Mouse (Mus musculus): ENCODE measurements around the gene Supt5. TPM values are rescaled to one million over a fixed set of nuclear protein-coding genes. Genes with fewer than 3 reads are reported as not detected.
"Not testable (repeated sequence)": the region's sequence is repeated elsewhere in the genome, so short reads cannot be mapped to it uniquely, and the experiment has no call there.

Gene Supt5
- 83.2 and 88.4 TPM in 2 replicates for polyA plus RNA-seq (2015; fragmentation: Nextera tagmentation; extraction: Ambion mirVana)

DNA sequence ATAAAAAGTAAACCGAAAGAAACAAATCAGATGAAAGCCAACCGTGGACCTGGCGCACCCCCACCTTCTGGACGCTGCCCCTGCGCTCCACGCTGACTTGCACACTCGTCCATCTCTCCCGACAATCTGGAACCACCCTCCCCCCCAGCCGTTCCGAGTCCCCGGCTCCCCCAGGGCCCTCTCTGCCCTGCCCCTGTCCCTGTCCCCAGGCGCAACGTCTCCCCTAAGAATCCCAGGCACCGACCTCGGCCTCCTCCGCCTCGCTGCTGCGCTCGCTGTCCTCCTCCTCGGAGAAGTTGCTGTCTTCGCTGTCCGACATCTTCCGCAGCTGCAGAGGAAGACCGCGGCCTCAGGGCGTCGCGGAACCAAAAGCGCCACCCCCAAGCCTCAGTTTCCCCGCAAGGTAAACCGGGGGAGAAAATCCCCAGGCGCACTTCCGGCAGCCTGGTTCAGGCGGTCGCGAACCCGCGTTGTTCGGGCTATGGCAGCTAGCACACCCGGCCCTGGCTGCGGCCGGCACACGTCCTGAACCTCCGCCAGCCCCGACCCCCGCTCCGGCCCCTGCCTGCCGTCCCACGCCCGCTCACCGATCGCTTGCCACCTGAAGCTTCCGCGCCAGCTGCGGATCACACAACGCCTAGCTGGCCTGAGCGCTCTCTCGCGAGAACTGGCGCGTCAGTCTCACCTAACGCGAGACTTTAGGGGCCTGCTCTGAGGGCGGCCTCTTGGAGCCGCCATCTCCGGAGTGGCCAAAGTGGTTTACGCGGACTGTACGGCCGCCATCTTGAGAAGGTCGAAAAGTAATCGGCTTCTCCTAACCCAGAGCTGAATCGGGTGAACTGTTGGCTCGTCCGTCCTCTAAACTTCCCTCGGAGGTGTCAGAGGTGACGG lies at the start of gene Supt5:
Gene Supt5, minus strand, starts transcription at position 639 of the 891 bp plus-strand sequence.
- Histone ChIP-seq H3K36me3 (no peaks in the 10 kb centered on the region; the same call in 1 of the 2 replicates), H3K27ac (peak within 1 kb of the TSS; percentile 77), H3K9me3 (no peaks in the 10 kb centered on the region), H3K4me2 (peak within 1 kb of the TSS; percentile 75), H3K4me1 (peaks cover 12% of the 10 kb centered on the region), H3K4me3 (peak within 1 kb of the TSS; percentile 89), H3K9ac (peak within 1 kb of the TSS; percentile 97), H3K27me3 (no peaks in the 10 kb centered on the region)
- under 1% methylated on average over 77 of the region's 77 CpGs for WGBS
- ATAC-seq (ENCODE audit: borderline replicate concordance, extremely low read depth, low FRiP score, low TSS enrichment) = peak; percentile 98

DNA sequence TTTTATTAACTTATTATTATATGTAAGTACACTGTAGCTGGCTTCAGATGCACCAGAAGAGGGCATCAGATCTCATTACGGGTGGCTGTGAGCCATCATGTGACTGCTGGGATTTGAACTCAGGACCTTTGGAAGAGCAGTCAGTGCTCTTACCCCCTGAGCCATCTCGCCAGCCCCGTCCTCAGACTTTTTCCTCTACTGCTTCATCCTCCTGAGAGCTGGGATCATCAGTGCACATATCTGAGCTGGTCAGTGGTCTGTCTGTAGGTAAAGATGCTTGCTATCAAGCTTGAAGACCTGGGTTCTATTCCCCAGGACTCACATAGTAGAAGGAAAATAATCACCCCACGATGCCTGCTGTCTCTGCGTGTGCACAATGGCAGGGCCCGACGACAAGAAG lies 48.8 kb upstream of the Supt5 start:
- ATAC-seq (ENCODE audit: borderline replicate concordance, extremely low read depth, low FRiP score, low TSS enrichment); H3K27ac ChIP-seq; H3K4me3 ChIP-seq; H3K4me2 ChIP-seq; H3K27me3 ChIP-seq; H3K9me3 ChIP-seq; H3K9ac ChIP-seq: not testable (repeated sequence)
- Histone ChIP-seq H3K4me1 (peaks cover 22% of the 10 kb centered on the region), H3K36me3 (peaks cover 39% of the 10 kb centered on the region)
- 83% methylated on average over 7 of the region's 7 CpGs for WGBS

DNA sequence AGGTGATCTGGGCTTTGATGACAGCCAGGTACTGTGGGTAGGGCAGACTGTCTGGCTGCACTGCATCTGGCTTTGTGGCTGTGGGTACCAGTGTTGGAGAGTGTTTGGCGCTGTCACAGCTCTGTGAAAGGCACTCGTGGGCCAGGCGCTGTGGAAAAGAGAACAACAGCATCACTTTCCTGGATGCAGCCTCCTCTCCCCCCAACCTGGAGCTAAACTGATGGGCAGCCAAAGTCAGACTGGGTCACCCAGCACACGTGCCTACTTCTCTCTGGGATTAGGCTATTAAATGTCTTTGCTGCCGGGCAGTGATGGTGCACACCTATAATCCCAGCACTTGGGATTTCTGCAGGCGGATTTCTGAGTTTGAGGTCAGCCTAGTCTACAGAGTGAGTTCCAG lies 48.3 kb upstream of the Supt5 start:
- not testable (repeated sequence) for H3K27ac ChIP-seq; H3K27me3 ChIP-seq; ATAC-seq (ENCODE audit: borderline replicate concordance, extremely low read depth, low FRiP score, low TSS enrichment); H3K4me2 ChIP-seq; H3K9ac ChIP-seq; H3K9me3 ChIP-seq; H3K4me3 ChIP-seq
- peaks cover 39% of the 10 kb centered on the region for H3K36me3 ChIP-seq
- peaks cover 25% of the 10 kb centered on the region for H3K4me1 ChIP-seq
- WGBS = 80% methylated on average over 6 of the region's 6 CpGs

DNA sequence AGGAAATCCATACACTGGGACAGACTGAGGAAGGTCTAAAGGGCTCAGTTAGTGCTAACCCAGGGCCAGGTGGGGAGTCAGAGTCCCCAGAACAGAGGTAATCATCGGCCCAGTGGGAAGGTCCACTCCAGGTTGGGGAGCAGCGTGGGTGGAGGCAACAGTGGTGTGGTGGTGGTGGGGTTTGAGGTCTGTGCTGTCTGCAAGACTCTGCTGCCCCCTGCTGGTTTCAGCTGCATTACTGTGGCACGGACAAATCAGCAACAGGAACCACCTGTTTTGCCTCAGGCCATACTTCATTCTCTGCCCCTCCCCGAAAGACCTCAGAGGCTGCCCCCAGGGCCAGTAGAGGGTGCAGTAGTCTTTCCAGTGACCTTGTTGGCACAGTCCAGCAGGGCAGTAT lies 47.9 kb upstream of the Supt5 start:
- Histone ChIP-seq H3K4me1 (peaks cover 25% of the 10 kb centered on the region), H3K36me3 (peaks cover 39% of the 10 kb centered on the region), H3K27ac (peak overlapping the region; percentile 55), H3K27me3 (no peaks in the 10 kb centered on the region), H3K4me2 (no peak overlapping the region), H3K9ac (no peak overlapping the region), H3K9me3 (no peaks in the 10 kb centered on the region), H3K4me3 (no peak overlapping the region)
- ATAC-seq (ENCODE audit: borderline replicate concordance, extremely low read depth, low FRiP score, low TSS enrichment) = peak; percentile 64
- 4% methylated on average over 4 of the region's 4 CpGs for WGBS

DNA sequence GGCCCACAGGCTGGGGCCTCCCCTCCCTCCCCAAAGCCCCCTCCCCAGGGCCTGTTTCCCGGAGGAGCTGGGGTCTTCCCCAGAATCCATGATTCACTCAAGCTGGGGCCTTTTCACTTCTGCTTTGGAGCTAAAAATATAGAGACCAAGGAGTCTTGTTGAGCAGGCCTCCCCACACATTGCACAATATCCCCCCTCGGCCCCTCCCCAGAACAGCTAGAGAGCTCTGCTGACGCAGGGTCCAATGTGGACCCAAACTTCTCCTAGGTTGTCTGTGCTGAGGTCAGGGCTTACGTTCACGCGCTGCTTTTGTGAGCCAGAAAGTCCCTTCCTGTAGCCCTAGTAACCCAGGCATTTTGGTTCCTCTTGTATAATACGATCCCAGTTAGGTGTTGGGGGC lies 47.5 kb upstream of the Supt5 start:
- no peaks in the 10 kb centered on the region for H3K9me3 ChIP-seq
- peaks cover 28% of the 10 kb centered on the region for H3K4me1 ChIP-seq
- H3K27me3 ChIP-seq = no peaks in the 10 kb centered on the region
- peak overlapping the region; percentile 55 for H3K27ac ChIP-seq
- no peak overlapping the region for H3K4me3 ChIP-seq
- WGBS = 77% methylated on average over 7 of the region's 7 CpGs
- H3K9ac ChIP-seq = no peak overlapping the region
- no peak overlapping the region for H3K4me2 ChIP-seq
- no peak for ATAC-seq (ENCODE audit: borderline replicate concordance, extremely low read depth, low FRiP score, low TSS enrichment)
- H3K36me3 ChIP-seq = peaks cover 39% of the 10 kb centered on the region

DNA sequence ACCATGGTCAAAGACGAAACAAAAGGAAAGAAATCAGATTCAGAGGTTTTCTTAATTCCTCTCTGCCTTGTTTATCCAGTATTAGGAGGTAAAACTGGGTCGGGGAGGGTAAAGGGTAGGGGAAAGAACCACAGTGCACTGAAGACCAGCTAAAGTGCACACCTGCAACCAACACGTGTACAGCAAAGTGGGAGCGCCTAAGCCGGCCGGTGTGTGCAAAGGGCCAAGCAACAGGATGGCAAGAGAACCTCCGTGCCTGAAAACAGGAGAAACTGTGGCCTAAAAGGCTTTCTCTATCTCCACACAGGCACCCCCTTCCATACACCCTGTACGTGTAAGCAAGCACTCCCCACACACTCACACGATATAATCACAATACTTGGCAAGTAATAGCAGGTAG lies 46.6 kb upstream of the Supt5 start:
- ATAC-seq (ENCODE audit: borderline replicate concordance, extremely low read depth, low FRiP score, low TSS enrichment) = no peak
- no peak overlapping the region for H3K27ac ChIP-seq
- 90% methylated on average over 9 of the region's 9 CpGs for WGBS

DNA sequence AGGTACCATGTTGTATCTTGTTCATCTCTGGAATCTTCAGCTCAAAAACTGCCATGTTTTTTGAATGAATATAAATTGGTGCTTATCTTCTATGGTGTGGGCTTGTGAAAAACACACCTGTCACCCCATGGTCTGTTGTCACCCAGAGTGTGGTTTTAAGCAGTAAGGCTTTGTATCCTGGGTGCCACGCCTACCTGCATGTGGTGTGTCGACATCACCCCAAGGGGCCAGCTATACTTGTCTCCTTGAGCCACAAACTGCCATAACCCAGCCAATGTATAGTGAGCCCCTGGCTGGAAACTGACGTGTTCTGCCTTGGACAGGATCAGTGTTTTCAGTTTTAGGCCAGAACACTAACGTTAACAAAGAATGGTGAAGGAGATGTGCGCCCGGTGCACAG lies 45.6 kb upstream of the Supt5 start:
- Histone ChIP-seq H3K9ac (no peak overlapping the region), H3K27me3 (no peaks in the 10 kb centered on the region), H3K4me2 (no peak overlapping the region), H3K4me1 (peaks cover 46% of the 10 kb centered on the region), H3K36me3 (peaks cover 25% of the 10 kb centered on the region), H3K4me3 (no peak overlapping the region), H3K27ac (no peak overlapping the region), H3K9me3 (no peaks in the 10 kb centered on the region)
- ATAC-seq (ENCODE audit: borderline replicate concordance, extremely low read depth, low FRiP score, low TSS enrichment) = no peak
- WGBS = 74% methylated on average over 6 of the region's 6 CpGs

More for the DNA sequence above, 46.6 kb upstream of the Supt5 start:
- peaks cover 33% of the 10 kb centered on the region for H3K36me3 ChIP-seq
- no peak overlapping the region for H3K4me3 ChIP-seq
- H3K4me1 ChIP-seq = peaks cover 36% of the 10 kb centered on the region
- H3K4me2 ChIP-seq = no peak overlapping the region
- no peaks in the 10 kb centered on the region for H3K27me3 ChIP-seq
- H3K9ac ChIP-seq = no peak overlapping the region
- H3K9me3 ChIP-seq = no peaks in the 10 kb centered on the region

DNA sequence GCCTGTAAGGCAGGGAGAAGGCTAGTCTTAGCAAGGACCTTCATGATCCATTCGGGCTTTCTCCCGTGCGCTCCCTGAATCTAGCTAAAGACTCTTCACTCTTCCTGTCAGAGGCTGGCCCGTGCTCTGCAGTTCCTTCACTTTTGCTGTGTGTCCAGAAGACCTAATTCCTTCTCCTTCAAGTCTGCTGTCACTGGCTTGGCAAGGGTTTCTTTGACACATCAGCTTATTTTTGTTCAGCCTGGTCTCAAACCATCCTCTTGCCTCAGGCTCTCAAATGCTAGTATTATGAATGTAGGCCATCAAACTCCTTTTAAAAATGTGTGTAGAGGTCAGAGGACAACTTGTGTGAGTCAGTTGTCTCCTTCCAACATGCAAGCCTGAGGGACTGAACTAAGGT lies 45.1 kb upstream of the Supt5 start:
- Histone ChIP-seq H3K27ac (peak overlapping the region; percentile 98), H3K4me2 (no peak overlapping the region), H3K36me3 (peaks cover 19% of the 10 kb centered on the region), H3K4me1 (peaks cover 47% of the 10 kb centered on the region), H3K9me3 (no peaks in the 10 kb centered on the region), H3K4me3 (no peak overlapping the region), H3K27me3 (no peaks in the 10 kb centered on the region), H3K9ac (no peak overlapping the region)
- no peak for ATAC-seq (ENCODE audit: borderline replicate concordance, extremely low read depth, low FRiP score, low TSS enrichment)
- WGBS = 70% methylated on average over 4 of the region's 4 CpGs

DNA sequence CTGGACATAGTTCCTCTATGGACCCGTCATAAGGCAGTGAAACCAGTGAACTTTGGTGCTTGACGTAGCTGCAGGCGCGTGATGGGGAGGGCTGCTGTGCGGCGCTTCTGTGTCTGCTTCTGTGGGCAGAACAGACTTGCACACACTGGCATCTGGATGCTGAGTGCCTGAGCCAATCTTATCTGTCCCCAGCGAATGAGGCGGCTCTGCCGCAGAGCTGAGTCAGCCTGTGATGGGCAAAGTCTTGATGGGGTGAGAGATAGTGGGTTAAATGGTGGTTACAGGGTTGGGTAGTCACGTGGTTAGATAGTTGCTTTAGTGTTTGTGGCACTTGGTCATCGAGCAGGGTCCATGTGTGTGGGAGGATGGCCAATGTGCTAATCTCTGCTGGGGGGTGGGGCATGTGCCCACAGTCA lies 44.4 kb upstream of the Supt5 start:
- ATAC-seq (ENCODE audit: borderline replicate concordance, extremely low read depth, low FRiP score, low TSS enrichment) = no peak
- no peaks in the 10 kb centered on the region for H3K27me3 ChIP-seq
- H3K9ac ChIP-seq = no peak overlapping the region
- no peak overlapping the region for H3K4me3 ChIP-seq
- peaks cover 49% of the 10 kb centered on the region for H3K4me1 ChIP-seq
- H3K36me3 ChIP-seq = peaks cover 13% of the 10 kb centered on the region
- H3K9me3 ChIP-seq = no peaks in the 10 kb centered on the region
- WGBS = 49% methylated on average over 11 of the region's 11 CpGs
- H3K4me2 ChIP-seq = peak overlapping the region; percentile 63; the same call in 1 of the 2 replicates
- peak overlapping the region; percentile 98 for H3K27ac ChIP-seq

DNA sequence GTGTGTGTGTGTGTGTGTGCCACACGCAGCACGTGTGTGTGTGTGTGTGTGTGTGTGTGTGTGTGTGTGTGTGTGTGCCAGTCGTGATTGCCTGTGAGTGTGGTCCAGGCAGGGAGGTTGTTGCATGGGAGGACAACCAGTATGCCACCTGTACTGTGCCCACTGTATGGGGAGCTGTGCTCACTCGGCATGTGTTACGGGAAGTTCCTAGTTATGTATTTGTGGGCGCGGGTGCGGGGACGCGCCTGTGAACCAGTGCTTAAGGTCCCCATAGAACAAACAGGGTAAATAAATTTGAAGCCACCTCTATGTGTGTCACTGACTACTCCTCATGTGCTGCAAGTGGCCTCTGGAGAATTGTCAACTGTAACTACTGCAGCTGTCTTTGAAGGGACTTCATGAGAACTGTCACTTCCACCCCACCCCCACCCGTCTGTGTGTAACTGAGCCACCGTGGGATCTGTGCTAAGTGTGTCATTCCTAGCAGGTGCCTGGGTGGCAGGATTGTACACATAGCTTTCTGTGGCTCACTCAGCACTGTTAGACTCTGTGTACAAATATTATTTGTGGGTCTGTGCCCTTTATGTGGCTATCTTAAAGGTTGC lies 43.9 kb upstream of the Supt5 start:
- H3K9ac ChIP-seq = no peak overlapping the region

DNA sequence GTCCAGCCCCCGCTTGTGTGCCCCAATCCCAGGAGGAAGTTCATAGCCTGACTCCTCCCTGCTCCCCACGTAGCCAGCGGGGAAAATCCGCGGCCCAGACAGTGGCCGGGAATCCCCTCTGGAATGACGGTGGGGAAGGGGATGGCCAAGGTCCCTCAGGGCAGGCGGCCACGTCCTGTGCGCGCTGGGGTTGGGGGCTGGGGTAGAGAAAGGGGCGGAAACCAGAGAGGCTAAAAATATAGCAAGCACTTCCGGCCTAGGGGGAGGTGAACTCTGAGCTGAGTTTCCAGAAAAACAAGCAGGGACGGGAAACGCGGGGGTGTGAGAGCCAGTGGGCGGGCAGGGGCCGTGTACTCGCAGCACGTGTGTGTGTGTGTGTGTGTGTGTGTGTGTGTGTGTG lies 43.4 kb upstream of the Supt5 start:
- H3K36me3 ChIP-seq = peaks cover 7% of the 10 kb centered on the region
- H3K4me1 ChIP-seq = peaks cover 59% of the 10 kb centered on the region
- H3K27ac ChIP-seq = peak overlapping the region; percentile 98

More for the DNA sequence above, 43.9 kb upstream of the Supt5 start:
- 30% methylated on average over 10 of the region's 12 CpGs for WGBS
- peak overlapping the region; percentile 63 for H3K4me2 ChIP-seq
- no peak; the same call in 1 of the 2 replicates for ATAC-seq (ENCODE audit: borderline replicate concordance, extremely low read depth, low FRiP score, low TSS enrichment)
- no peaks in the 10 kb centered on the region for H3K27me3 ChIP-seq
- peaks cover 8% of the 10 kb centered on the region for H3K36me3 ChIP-seq
- H3K27ac ChIP-seq = peak overlapping the region; percentile 98
- H3K4me1 ChIP-seq = peaks cover 54% of the 10 kb centered on the region
- peak overlapping the region; percentile 36; the same call in 1 of the 2 replicates for H3K4me3 ChIP-seq
- no peaks in the 10 kb centered on the region for H3K9me3 ChIP-seq

More for the DNA sequence above, 43.4 kb upstream of the Supt5 start:
- Histone ChIP-seq H3K9me3 (no peaks in the 10 kb centered on the region), H3K4me3 (peak overlapping the region; percentile 36), H3K27me3 (no peaks in the 10 kb centered on the region), H3K4me2 (peak overlapping the region; percentile 63), H3K9ac (peak overlapping the region; percentile 40)
- 0% methylated on average over 17 of the region's 20 CpGs for WGBS
- peak; percentile 75 for ATAC-seq (ENCODE audit: borderline replicate concordance, extremely low read depth, low FRiP score, low TSS enrichment)
